Mouse (Mus musculus) liver, embryonic 16.5 days (tissue): Measurements from ENCODE around the gene Gm17606. TPM values are rescaled to one million over a fixed set of nuclear protein-coding genes. Genes with fewer than 3 reads are reported as not detected.

Source experiments
- ATAC-seq: fragments of 200-750 bp; cut with Nextera tagmentation; 2 replicates; pipeline ENCODE4 v1.8.0; 2017; ENCODE audit warnings: low read depth, mild to moderate bottlenecking, moderate number of reproducible peaks, moderate library complexity
- H3K27ac ChIP-seq: fragments of 300-500 bp; sonication (generic); 2 replicates; pipeline ENCODE4 v1.5.1; 2014; ENCODE audit warnings: mild to moderate bottlenecking, low read length
- H3K27me3 ChIP-seq: fragments of 300-500 bp; sonication (generic); 2 replicates; pipeline ENCODE4 v1.6.1; 2014; ENCODE audit warnings: low read depth, low read length, mixed read lengths; ENCODE audit not compliant: control insufficient read depth, insufficient read depth
- H3K36me3 ChIP-seq: fragments of 300-500 bp; sonication (generic); 2 replicates; pipeline ENCODE4 v1.6.1; 2014; ENCODE audit warnings: mild to moderate bottlenecking; ENCODE audit not compliant: control insufficient read depth, insufficient read depth
- H3K4me1 ChIP-seq: fragments of 300-500 bp; sonication (generic); 2 replicates; pipeline ENCODE4 v1.6.1; 2014; ENCODE audit warnings: low read depth, low read length, mixed read lengths; ENCODE audit not compliant: control insufficient read depth
- H3K4me2 ChIP-seq: fragments of 300-500 bp; sonication (generic); 2 replicates; pipeline ENCODE4 v1.6.1; 2014; ENCODE audit warnings: low read depth, low read length, mixed read lengths
- H3K4me3 ChIP-seq: fragments of 300-500 bp; sonication (generic); 2 replicates; pipeline ENCODE4 v1.5.1; 2014; ENCODE audit warnings: low read depth, mild to moderate bottlenecking, low read length
- H3K9ac ChIP-seq: fragments of 300-500 bp; sonication (generic); 2 replicates; pipeline ENCODE4 v1.6.1; 2014; ENCODE audit warnings: low read depth, low read length
- H3K9me3 ChIP-seq: fragments of 300-500 bp; sonication (generic); replicated peaks from 2 replicates; pipeline ENCODE4 v1.6.1; 2016; ENCODE audit warnings: low read length; ENCODE audit not compliant: control insufficient read depth
- WGBS: fragments of 180-500 bp; shearing (Covaris S2); extraction: QIAGEN DNeasy Blood & Tissue Kit; methylation state at CpG from one replicate; pipeline ENCODE4 v1.1.7; 2014; ENCODE audit not compliant: insufficient replicate concordance; 5-methylcytosine and 5-hydroxymethylcytosine counted together
- polyA plus RNA-seq: library from polyadenylated mRNA; unstranded; fragments of >200 nt; fragmentation: Nextera tagmentation; extraction: Ambion mirVana; gene quantifications from 2 replicates; pipeline ENCODE4 v1.2.1, GENCODE M21; 2015

The Gm17606 gene
- polyA plus RNA-seq, 1 experiment from 2014 or later, result not detected

- ATAC-seq, result no peak
- Histone ChIP-seq H3K36me3 (no peaks in the 10 kb centered on the region), H3K9me3 (no peaks in the 10 kb centered on the region), H3K4me2 (no peak overlapping the region), H3K9ac (no peak overlapping the region), H3K4me3 (no peak overlapping the region), H3K27ac (no peak overlapping the region), H3K27me3 (no peaks in the 10 kb centered on the region), H3K4me1 (no peaks in the 10 kb centered on the region)
- 87% methylated on average over 28 of the region's 37 CpGs for WGBS
Measured at GRCm38 (mm10) chr14:54632252-54632651, 8.5 kb upstream of the Gm17606 start.

DNA sequence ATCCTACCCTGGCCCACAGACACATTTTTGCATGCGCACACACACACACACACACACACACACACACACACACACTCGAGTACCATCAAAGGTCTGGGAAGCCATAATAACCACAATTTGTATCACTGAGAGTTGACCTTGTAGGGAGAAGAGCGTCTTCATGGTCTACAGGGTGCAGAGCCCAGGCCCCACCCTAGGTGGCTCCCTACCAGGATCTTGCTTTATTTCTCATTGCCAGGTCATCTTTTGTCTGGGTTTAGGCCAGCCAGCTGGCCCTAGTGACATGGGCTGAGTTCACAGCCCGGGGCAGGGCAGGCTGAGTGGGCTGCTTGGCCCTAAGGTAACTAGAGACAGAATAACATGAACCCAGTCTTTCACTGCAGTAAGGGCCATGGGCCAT, 6.6 kb upstream of the Gm17606 start:
- Histone ChIP-seq H3K4me1 (no peaks in the 10 kb centered on the region), H3K27me3 (peaks cover 3% of the 10 kb centered on the region; the same call in 1 of the 2 replicates), H3K4me3 (no peak overlapping the region), H3K9me3 (no peaks in the 10 kb centered on the region), H3K27ac (no peak overlapping the region), H3K36me3 (no peaks in the 10 kb centered on the region), H3K9ac (no peak overlapping the region), H3K4me2 (no peak overlapping the region)
- ATAC-seq, result no peak
- WGBS, result 60% methylated on average over 4 of the region's 4 CpGs

- Histone ChIP-seq H3K9ac (no peak overlapping the region), H3K27me3 (peaks cover 19% of the 10 kb centered on the region), H3K4me3 (no peak overlapping the region), H3K36me3 (no peaks in the 10 kb centered on the region), H3K9me3 (no peaks in the 10 kb centered on the region), H3K4me1 (peaks cover 7% of the 10 kb centered on the region; the same call in 1 of the 2 replicates), H3K27ac (no peak overlapping the region), H3K4me2 (no peak overlapping the region)
- WGBS, result 38% methylated on average over 8 of the region's 8 CpGs
- ATAC-seq, result no peak
Measured at GRCm38 (mm10) chr14:54636954-54637353, 3.8 kb upstream of the Gm17606 start.

- Histone ChIP-seq H3K27me3 (peaks cover 19% of the 10 kb centered on the region), H3K9me3 (no peaks in the 10 kb centered on the region), H3K9ac (no peak overlapping the region), H3K4me1 (peaks cover 7% of the 10 kb centered on the region; the same call in 1 of the 2 replicates), H3K4me2 (no peak overlapping the region), H3K36me3 (peaks cover 10% of the 10 kb centered on the region), H3K4me3 (no peak overlapping the region), H3K27ac (no peak overlapping the region)
- no peak for ATAC-seq
- WGBS, result 69% methylated on average over 5 of the region's 5 CpGs
Measured at GRCm38 (mm10) chr14:54638210-54638609, 2.5 kb upstream of the Gm17606 start.

DNA sequence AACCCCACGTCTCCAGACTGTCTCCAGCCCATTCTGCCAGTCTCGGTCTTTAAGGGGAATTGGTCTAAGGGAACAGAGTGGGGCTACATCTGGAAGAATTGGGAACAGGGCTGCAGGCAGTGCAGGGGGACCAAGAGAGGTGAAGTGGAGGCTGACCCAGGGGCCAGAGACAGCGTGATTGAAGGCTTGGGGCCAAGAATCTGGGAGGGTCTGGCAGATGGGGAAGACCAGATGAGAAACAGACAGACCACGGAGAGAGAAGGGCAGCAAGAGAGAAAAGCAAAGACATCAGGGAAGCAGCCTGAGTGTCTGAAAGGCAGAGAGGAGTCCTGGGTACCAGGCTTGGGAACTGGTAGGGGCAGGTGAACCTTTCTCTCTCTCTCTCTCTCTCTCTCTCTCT, 631 bp upstream of the Gm17606 start:
- WGBS, result 48% methylated on average over 4 of the region's 4 CpGs
- Histone ChIP-seq H3K4me2 (no peak overlapping the region), H3K27ac (no peak overlapping the region), H3K4me3 (no peak overlapping the region), H3K27me3 (peaks cover 19% of the 10 kb centered on the region), H3K9me3 (no peaks in the 10 kb centered on the region), H3K36me3 (peaks cover 29% of the 10 kb centered on the region), H3K4me1 (peaks cover 7% of the 10 kb centered on the region; the same call in 1 of the 2 replicates), H3K9ac (no peak overlapping the region)
- no peak for ATAC-seq

GRCm38 (mm10) chr14:54641305-54641969, 685 bp downstream of the Gm17606 start, which contains the start of gene Cdh24:
Gene Cdh24 (minus strand): TSS chr14:54641364.
- Histone ChIP-seq H3K27me3 (peaks cover 19% of the 10 kb centered on the region), H3K9ac (peak within 1 kb of the TSS; percentile 76), H3K4me1 (peaks cover 7% of the 10 kb centered on the region; the same call in 1 of the 2 replicates), H3K9me3 (no peaks in the 10 kb centered on the region), H3K4me2 (peak within 1 kb of the TSS; percentile 79), H3K4me3 (peak within 1 kb of the TSS; percentile 62), H3K36me3 (peaks cover 42% of the 10 kb centered on the region), H3K27ac (no peak within 1 kb of the TSS)
- ATAC-seq, result peak; percentile 95
- WGBS, result under 1% methylated on average over 46 of the region's 52 CpGs

GRCm38 (mm10) chr14:54642224-54642944, 1.6 kb downstream of the Gm17606 start:
- H3K9me3 ChIP-seq, result no peaks in the 10 kb centered on the region
- no peak overlapping the region for H3K9ac ChIP-seq
- H3K4me3 ChIP-seq, result no peak overlapping the region
- ATAC-seq, result no peak
- no peak overlapping the region for H3K27ac ChIP-seq
- H3K4me1 ChIP-seq, result peaks cover 7% of the 10 kb centered on the region; the same call in 1 of the 2 replicates
- peaks cover 47% of the 10 kb centered on the region for H3K36me3 ChIP-seq
- H3K27me3 ChIP-seq, result peaks cover 19% of the 10 kb centered on the region
- WGBS, result 86% methylated on average over 25 of the region's 25 CpGs
- H3K4me2 ChIP-seq, result no peak overlapping the region

- WGBS, result 80% methylated on average over 2 of the region's 2 CpGs
- Histone ChIP-seq H3K27me3 (peaks cover 19% of the 10 kb centered on the region), H3K36me3 (peaks cover 52% of the 10 kb centered on the region), H3K9ac (no peak overlapping the region), H3K27ac (no peak overlapping the region), H3K4me3 (no peak overlapping the region), H3K9me3 (no peaks in the 10 kb centered on the region), H3K4me2 (no peak overlapping the region), H3K4me1 (peaks cover 7% of the 10 kb centered on the region; the same call in 1 of the 2 replicates)
- ATAC-seq, result no peak
Measured at GRCm38 (mm10) chr14:54643011-54643410, 2.3 kb downstream of the Gm17606 start.

GRCm38 (mm10) chr14:54644294-54644693, 3.5 kb downstream of the Gm17606 start:
- Histone ChIP-seq H3K4me2 (no peak overlapping the region), H3K4me1 (peaks cover 7% of the 10 kb centered on the region; the same call in 1 of the 2 replicates), H3K9me3 (no peaks in the 10 kb centered on the region), H3K27me3 (peaks cover 15% of the 10 kb centered on the region), H3K4me3 (no peak overlapping the region), H3K27ac (no peak overlapping the region), H3K36me3 (peaks cover 59% of the 10 kb centered on the region), H3K9ac (no peak overlapping the region)
- WGBS, result 88% methylated on average over 9 of the region's 9 CpGs
- no peak for ATAC-seq
